Mouse (Mus musculus): ENCODE measurements around the gene Sde2. TPM values are rescaled to one million over a fixed set of nuclear protein-coding genes. Genes with fewer than 3 reads are reported as not detected.

The Sde2 gene
- total RNA-seq (2014; rRNA removed): 12.8 and 15.3 TPM in 2 replicates
- polyA plus RNA-seq (2015; fragmentation: Nextera tagmentation; extraction: Ambion mirVana): 20.7 and 24.2 TPM in 2 replicates

GRCm38 (mm10) chr1:180850316-180851270 lies at the start of gene Sde2:
Gene Sde2, plus strand, starts transcription at chr1:180851127.
- Histone ChIP-seq H3K4me3 (ENCODE audit: low read depth, low read length) (peak within 1 kb of the TSS; percentile 71), H3K27me3 (ENCODE audit: insufficient read depth, low read length) (no peaks in the 10 kb centered on the region), H3K9me3 (ENCODE audit: low read length) (no peaks in the 10 kb centered on the region), H3K4me2 (ENCODE audit: low read depth, low read length, poor library complexity, severe bottlenecking) (peak within 1 kb of the TSS; percentile 72), H3K36me3 (ENCODE audit: insufficient read depth, low read length) (no peaks in the 10 kb centered on the region), H3K27ac (ENCODE audit: low read depth, low read length) (peak within 1 kb of the TSS; percentile 97), H3K9ac (replicated peaks; ENCODE audit: low read length, poor library complexity, severe bottlenecking) (peak within 1 kb of the TSS; percentile 81), H3K4me1 (ENCODE audit: insufficient read depth, low read length) (peaks cover 12% of the 10 kb centered on the region)
- TF ChIP-seq CTCF (IDR thresholded peaks at IDR 0.05): no peak
- ATAC-seq (ENCODE audit: low FRiP score) (peak; percentile 94), DNase-seq (ENCODE audit: low spot score) (peak; percentile 100)
- WGBS: under 1% methylated on average over 77 of the region's 77 CpGs

GRCm38 (mm10) chr1:180801466-180801994 lies 49.4 kb upstream of the Sde2 start:
- Histone ChIP-seq H3K4me1 (ENCODE audit: insufficient read depth, low read length) (no peaks in the 10 kb centered on the region), H3K9me3 (ENCODE audit: low read length) (no peaks in the 10 kb centered on the region), H3K4me3 (ENCODE audit: low read depth, low read length) (no peak overlapping the region), H3K36me3 (ENCODE audit: insufficient read depth, low read length) (peaks cover 43% of the 10 kb centered on the region), H3K27me3 (ENCODE audit: insufficient read depth, low read length) (no peaks in the 10 kb centered on the region), H3K27ac (ENCODE audit: low read depth, low read length) (no peak overlapping the region), H3K9ac (replicated peaks; ENCODE audit: low read length, poor library complexity, severe bottlenecking) (no peak overlapping the region), H3K4me2 (ENCODE audit: low read depth, low read length, poor library complexity, severe bottlenecking) (no peak overlapping the region)
- ATAC-seq (ENCODE audit: low FRiP score) (no peak), DNase-seq (ENCODE audit: low spot score) (no peak)
- WGBS: 85% methylated on average over 3 of the region's 3 CpGs
- no peak for TF ChIP-seq CTCF (IDR thresholded peaks at IDR 0.05)

GRCm38 (mm10) chr1:180803881-180804280 lies 47.0 kb upstream of the Sde2 start:
- 84% methylated on average over 6 of the region's 6 CpGs for WGBS
- H3K27me3 ChIP-seq (ENCODE audit: insufficient read depth, low read length): no peaks in the 10 kb centered on the region
- no peak for ATAC-seq (ENCODE audit: low FRiP score)
- TF ChIP-seq CTCF (IDR thresholded peaks at IDR 0.05): no peak
- no peak overlapping the region for H3K4me3 ChIP-seq (ENCODE audit: low read depth, low read length)
- H3K9ac ChIP-seq (replicated peaks; ENCODE audit: low read length, poor library complexity, severe bottlenecking): no peak overlapping the region
- H3K36me3 ChIP-seq (ENCODE audit: insufficient read depth, low read length): peaks cover 56% of the 10 kb centered on the region
- H3K4me1 ChIP-seq (ENCODE audit: insufficient read depth, low read length): no peaks in the 10 kb centered on the region; the same call in 1 of the 2 replicates
- H3K9me3 ChIP-seq (ENCODE audit: low read length): no peaks in the 10 kb centered on the region
- H3K4me2 ChIP-seq (ENCODE audit: low read depth, low read length, poor library complexity, severe bottlenecking): no peak overlapping the region
- no peak for DNase-seq (ENCODE audit: low spot score)
- no peak overlapping the region for H3K27ac ChIP-seq (ENCODE audit: low read depth, low read length)

GRCm38 (mm10) chr1:180808831-180809230 lies 42.1 kb upstream of the Sde2 start:
- H3K9ac ChIP-seq (replicated peaks; ENCODE audit: low read length, poor library complexity, severe bottlenecking): no peak overlapping the region
- H3K27me3 ChIP-seq (ENCODE audit: insufficient read depth, low read length): no peaks in the 10 kb centered on the region
- no peaks in the 10 kb centered on the region for H3K9me3 ChIP-seq (ENCODE audit: low read length)
- no peak for TF ChIP-seq CTCF (IDR thresholded peaks at IDR 0.05)
- H3K4me1 ChIP-seq (ENCODE audit: insufficient read depth, low read length): no peaks in the 10 kb centered on the region; the same call in 1 of the 2 replicates
- ATAC-seq (ENCODE audit: low FRiP score) (no peak), DNase-seq (ENCODE audit: low spot score) (no peak)
- H3K4me2 ChIP-seq (ENCODE audit: low read depth, low read length, poor library complexity, severe bottlenecking): no peak overlapping the region
- H3K36me3 ChIP-seq (ENCODE audit: insufficient read depth, low read length): peaks cover 40% of the 10 kb centered on the region
- 59% methylated on average over 5 of the region's 5 CpGs for WGBS
- H3K4me3 ChIP-seq (ENCODE audit: low read depth, low read length): no peak overlapping the region
- no peak overlapping the region for H3K27ac ChIP-seq (ENCODE audit: low read depth, low read length)

- Histone ChIP-seq H3K4me3 (ENCODE audit: low read depth, low read length) (peak overlapping the region; percentile 57), H3K9me3 (ENCODE audit: low read length) (no peaks in the 10 kb centered on the region), H3K9ac (replicated peaks; ENCODE audit: low read length, poor library complexity, severe bottlenecking) (no peak overlapping the region), H3K4me1 (ENCODE audit: insufficient read depth, low read length) (peaks cover 3% of the 10 kb centered on the region; the same call in 1 of the 2 replicates), H3K27me3 (ENCODE audit: insufficient read depth, low read length) (no peaks in the 10 kb centered on the region), H3K36me3 (ENCODE audit: insufficient read depth, low read length) (peaks cover 22% of the 10 kb centered on the region), H3K4me2 (ENCODE audit: low read depth, low read length, poor library complexity, severe bottlenecking) (peak overlapping the region; percentile 48), H3K27ac (ENCODE audit: low read depth, low read length) (no peak overlapping the region)
- peak; percentile 61 for DNase-seq (ENCODE audit: low spot score)
- no peak for ATAC-seq (ENCODE audit: low FRiP score)
- WGBS: 65% methylated on average over 7 of the region's 7 CpGs
- TF ChIP-seq CTCF (IDR thresholded peaks at IDR 0.05): peak; percentile 59
Observed at GRCm38 (mm10) chr1:180810976-180811375, 40.0 kb upstream of the Sde2 start.

Data from midbrain, postnatal 0 days (tissue).